Mouse (Mus musculus): Measurements from ENCODE around the gene Nkpd1. TPM values are rescaled to one million over a fixed set of nuclear protein-coding genes. Genes with fewer than 3 reads are reported as not detected.

Nkpd1 gene
- 0.23 TPM in 1 of 2 replicates, not detected in the other for polyA plus RNA-seq (2016; fragmentation: Nextera tagmentation; extraction: Ambion mirVana)

DNA sequence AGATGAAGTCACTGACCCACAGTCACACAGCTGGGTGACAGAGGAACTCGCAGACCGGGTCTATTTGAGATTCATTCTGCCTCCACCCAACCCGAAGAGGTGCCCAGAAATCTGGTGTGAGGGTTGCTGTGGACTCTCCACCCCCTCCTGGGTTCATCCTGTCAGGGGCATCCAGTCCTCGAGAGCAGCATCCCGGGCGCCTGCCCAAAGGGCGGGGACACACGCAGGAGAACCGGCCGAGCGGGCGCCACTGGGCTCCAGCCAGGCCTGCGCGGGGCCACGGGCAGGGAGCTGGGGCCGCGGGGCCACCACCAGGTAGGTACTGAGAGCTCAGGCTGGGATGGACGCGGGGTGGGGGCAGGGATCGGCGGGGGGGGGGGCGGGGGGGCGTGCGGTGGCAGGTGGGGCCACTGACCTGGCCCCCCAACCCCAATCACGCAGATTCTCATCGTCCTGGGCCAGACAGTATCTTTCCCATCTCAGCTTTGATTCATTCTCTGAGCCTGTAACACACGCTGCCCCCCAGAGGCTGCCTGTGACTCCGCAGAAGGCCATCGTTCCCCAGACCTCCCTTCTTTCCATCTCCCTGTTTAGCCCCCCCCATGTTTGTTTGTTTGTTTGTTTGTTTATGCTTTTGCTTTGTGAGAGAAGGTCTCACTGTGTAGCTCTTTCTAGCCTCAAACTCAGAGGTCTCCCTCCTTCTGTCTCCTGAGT, at the start of gene Nkpd1:
Gene Nkpd1 (plus strand): TSS at position 187 of the 714 bp plus-strand sequence.
- peaks cover 75% of the 10 kb centered on the region for H3K27me3 ChIP-seq
- no peak within 1 kb of the TSS for H3K27ac ChIP-seq
- H3K9me3 ChIP-seq (replicated peaks) = no peaks in the 10 kb centered on the region
- peak within 1 kb of the TSS; percentile 65 for H3K9ac ChIP-seq
- peak within 1 kb of the TSS; percentile 59 for H3K4me2 ChIP-seq (replicated peaks)
- peaks cover 15% of the 10 kb centered on the region for H3K4me1 ChIP-seq
- WGBS = 5% methylated on average over 22 of the region's 29 CpGs
- H3K36me3 ChIP-seq = no peaks in the 10 kb centered on the region
- no peak for ATAC-seq (ENCODE audit: low FRiP score)
- peak within 1 kb of the TSS; percentile 19 for H3K4me3 ChIP-seq

DNA sequence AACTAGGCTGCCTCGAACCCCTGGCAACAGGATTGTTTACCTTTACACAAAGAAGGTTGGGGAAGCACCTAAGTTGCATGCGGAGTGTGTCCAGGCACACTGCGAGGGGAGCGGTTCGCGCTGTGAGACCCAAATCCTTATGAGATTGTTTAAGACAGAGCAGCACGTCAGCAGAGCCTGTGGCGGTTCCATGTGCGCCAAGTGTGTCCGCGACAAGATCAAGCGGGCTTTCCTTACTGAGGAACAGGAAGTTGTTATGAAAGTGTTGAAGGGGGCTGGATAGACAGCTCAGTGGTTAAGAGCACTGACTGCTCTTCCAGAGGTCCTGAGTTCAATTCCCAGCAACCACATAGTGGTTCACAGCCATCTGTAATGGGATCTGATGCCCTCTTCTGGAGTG, 49.4 kb upstream of the Nkpd1 start:
- H3K27ac ChIP-seq = no peak overlapping the region
- peaks cover 88% of the 10 kb centered on the region for H3K27me3 ChIP-seq
- no peak for ATAC-seq (ENCODE audit: low FRiP score)
- no peak overlapping the region for H3K9ac ChIP-seq
- 61% methylated on average over 12 of the region's 12 CpGs for WGBS
- H3K36me3 ChIP-seq = no peaks in the 10 kb centered on the region
- no peaks in the 10 kb centered on the region for H3K9me3 ChIP-seq (replicated peaks)
- no peak overlapping the region for H3K4me2 ChIP-seq (replicated peaks)
- no peak overlapping the region for H3K4me3 ChIP-seq
- H3K4me1 ChIP-seq = peaks cover 9% of the 10 kb centered on the region

DNA sequence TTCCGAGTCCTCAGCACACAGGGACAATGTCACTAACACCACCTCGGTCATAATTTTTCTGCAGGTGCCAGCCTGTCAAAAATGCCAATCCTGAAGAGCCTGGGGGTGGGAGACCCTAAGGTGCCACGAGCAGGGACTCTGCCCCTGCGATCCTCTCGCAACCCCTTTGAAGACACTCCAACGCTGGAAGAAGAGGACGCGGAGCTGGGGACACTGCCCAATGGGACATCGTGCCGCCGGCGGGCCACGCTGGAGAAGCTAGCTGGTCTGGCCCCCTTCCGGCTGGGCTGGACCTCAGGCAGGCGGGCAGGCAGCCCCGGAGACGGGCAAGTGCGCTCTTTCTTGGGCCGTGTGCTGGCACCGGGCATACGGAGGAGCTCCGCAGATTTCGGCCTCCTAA, 48.2 kb upstream of the Nkpd1 start:
- no peak for ATAC-seq (ENCODE audit: low FRiP score)
- H3K27ac ChIP-seq = no peak overlapping the region
- H3K36me3 ChIP-seq = no peaks in the 10 kb centered on the region
- peaks cover 10% of the 10 kb centered on the region for H3K4me1 ChIP-seq
- WGBS = 19% methylated on average over 22 of the region's 23 CpGs
- H3K9me3 ChIP-seq (replicated peaks) = no peaks in the 10 kb centered on the region
- H3K4me3 ChIP-seq = no peak overlapping the region
- no peak overlapping the region for H3K4me2 ChIP-seq (replicated peaks)
- peaks cover 93% of the 10 kb centered on the region for H3K27me3 ChIP-seq
- no peak overlapping the region for H3K9ac ChIP-seq

DNA sequence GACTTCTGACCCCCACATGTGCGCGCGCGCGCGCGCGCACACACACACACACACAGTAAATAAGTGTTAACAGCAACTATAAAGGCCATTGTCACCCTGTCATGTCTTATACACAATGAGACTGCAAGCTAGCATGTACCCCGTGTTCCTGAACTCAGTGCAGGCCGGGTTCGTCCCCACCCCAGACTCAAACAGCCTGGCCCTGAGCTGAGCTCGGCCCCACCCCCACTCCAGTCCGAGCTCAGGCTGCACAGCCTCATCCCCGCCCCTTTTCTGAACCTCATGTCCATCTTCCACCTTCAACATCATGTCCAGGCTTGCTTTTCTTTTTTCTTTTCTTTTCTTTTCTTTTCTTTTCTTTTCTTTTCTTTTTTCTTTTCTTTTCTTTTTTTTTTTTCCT, 47.3 kb upstream of the Nkpd1 start:
- no peak overlapping the region for H3K9ac ChIP-seq
- H3K9me3 ChIP-seq (replicated peaks) = no peaks in the 10 kb centered on the region
- no peak overlapping the region for H3K27ac ChIP-seq
- ATAC-seq (ENCODE audit: low FRiP score) = no peak
- 7% methylated on average over 14 of the region's 14 CpGs for WGBS
- H3K4me2 ChIP-seq (replicated peaks) = no peak overlapping the region
- no peaks in the 10 kb centered on the region for H3K36me3 ChIP-seq
- peaks cover 91% of the 10 kb centered on the region for H3K27me3 ChIP-seq
- H3K4me1 ChIP-seq = peaks cover 5% of the 10 kb centered on the region; the same call in 1 of the 2 replicates
- H3K4me3 ChIP-seq = no peak overlapping the region

DNA sequence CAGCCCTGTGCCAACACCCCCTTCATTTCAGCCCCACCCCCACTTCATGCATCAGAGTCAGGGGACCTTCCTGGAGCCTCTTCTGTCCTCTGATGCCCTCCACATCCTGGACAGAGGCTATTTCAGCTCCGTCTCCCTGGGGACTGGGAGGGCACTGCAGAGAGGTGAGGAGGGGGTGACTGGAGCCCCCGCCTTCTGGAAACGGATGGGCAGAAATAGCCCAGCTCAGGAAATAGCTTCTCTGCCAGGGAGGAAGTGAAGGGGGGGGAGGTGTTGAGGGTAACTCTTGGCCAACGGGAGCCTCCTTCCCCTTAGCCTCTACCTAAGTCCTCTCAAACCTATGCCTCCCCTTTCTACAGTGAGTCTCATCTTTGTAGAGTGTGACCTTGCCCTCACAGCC, 45.2 kb upstream of the Nkpd1 start:
- no peaks in the 10 kb centered on the region for H3K9me3 ChIP-seq (replicated peaks)
- no peak overlapping the region for H3K4me3 ChIP-seq
- H3K4me2 ChIP-seq (replicated peaks) = no peak overlapping the region
- H3K36me3 ChIP-seq = no peaks in the 10 kb centered on the region
- no peak overlapping the region for H3K9ac ChIP-seq
- no peak overlapping the region for H3K27ac ChIP-seq
- no peak for ATAC-seq (ENCODE audit: low FRiP score)
- 45% methylated on average over 4 of the region's 4 CpGs for WGBS
- H3K4me1 ChIP-seq = peaks cover 5% of the 10 kb centered on the region; the same call in 1 of the 2 replicates
- peaks cover 86% of the 10 kb centered on the region for H3K27me3 ChIP-seq

DNA sequence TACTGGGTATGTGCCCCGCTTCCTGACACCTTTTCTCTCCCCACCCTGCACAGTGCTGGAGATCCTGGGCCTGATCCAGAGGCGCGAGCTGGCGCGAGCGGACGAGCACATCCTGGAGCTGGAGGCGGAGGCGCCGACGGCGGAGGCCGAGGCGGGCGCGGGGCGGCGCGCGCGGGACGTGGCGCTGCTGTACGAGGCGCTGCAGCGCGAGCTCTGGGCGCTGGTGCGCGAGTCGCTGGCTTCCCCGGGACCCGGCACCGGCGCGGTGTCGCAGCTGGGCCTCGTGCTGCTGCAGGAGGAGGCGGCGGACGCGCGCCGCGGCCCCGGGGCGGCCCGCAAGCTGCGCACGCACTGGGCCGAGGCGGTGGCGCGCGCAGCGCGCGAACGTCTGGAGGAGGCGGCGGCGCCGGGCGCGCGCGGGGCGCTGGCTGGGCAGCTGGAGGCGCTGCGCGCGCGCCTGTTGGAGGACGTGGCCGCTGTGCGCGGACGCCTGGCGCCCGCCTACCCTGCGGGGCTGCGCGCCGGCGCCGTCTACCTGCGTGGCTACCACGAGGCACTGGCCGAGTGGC, 43.7 kb upstream of the Nkpd1 start:
- Histone ChIP-seq H3K4me1 (peaks cover 5% of the 10 kb centered on the region; the same call in 1 of the 2 replicates), H3K4me3 (peak overlapping the region; percentile 48), H3K4me2 (replicated peaks) (peak overlapping the region; percentile 75), H3K27me3 (peaks cover 82% of the 10 kb centered on the region), H3K36me3 (no peaks in the 10 kb centered on the region), H3K9ac (peak overlapping the region; percentile 71), H3K27ac (no peak overlapping the region), H3K9me3 (replicated peaks) (no peaks in the 10 kb centered on the region)
- WGBS = under 1% methylated on average over 70 of the region's 89 CpGs
- peak; percentile 89 for ATAC-seq (ENCODE audit: low FRiP score)

DNA sequence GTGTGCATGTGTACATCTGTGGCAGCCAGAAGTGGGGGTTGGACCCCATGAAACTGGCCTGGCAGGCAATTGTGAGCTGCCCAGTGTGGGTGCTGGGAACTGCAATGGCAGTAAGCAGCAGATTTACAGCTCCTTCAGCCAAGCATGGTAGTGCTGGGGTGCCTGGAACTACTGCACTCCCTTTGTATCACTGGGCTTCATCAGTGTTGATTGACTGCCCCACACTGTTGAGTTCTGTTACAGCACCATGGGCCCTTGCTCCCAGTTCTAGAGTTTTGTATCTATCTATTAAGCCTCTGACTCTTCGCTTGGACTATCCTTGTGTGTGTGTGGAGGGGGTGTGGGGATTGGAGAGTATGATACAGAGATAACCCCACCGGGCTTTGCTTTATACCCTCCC, 40.6 kb upstream of the Nkpd1 start:
- peaks cover 60% of the 10 kb centered on the region for H3K27me3 ChIP-seq
- no peaks in the 10 kb centered on the region for H3K36me3 ChIP-seq
- H3K4me2 ChIP-seq (replicated peaks) = no peak overlapping the region
- no peaks in the 10 kb centered on the region for H3K9me3 ChIP-seq (replicated peaks)
- WGBS = 82% methylated on average over 2 of the region's 2 CpGs
- H3K4me3 ChIP-seq = no peak overlapping the region
- no peak overlapping the region for H3K27ac ChIP-seq
- no peak for ATAC-seq (ENCODE audit: low FRiP score)
- no peak overlapping the region for H3K9ac ChIP-seq
- H3K4me1 ChIP-seq = 0 out of 2 replicates have a peak, but pooled peaks cover 2% of the 10 kb centered on the region

DNA sequence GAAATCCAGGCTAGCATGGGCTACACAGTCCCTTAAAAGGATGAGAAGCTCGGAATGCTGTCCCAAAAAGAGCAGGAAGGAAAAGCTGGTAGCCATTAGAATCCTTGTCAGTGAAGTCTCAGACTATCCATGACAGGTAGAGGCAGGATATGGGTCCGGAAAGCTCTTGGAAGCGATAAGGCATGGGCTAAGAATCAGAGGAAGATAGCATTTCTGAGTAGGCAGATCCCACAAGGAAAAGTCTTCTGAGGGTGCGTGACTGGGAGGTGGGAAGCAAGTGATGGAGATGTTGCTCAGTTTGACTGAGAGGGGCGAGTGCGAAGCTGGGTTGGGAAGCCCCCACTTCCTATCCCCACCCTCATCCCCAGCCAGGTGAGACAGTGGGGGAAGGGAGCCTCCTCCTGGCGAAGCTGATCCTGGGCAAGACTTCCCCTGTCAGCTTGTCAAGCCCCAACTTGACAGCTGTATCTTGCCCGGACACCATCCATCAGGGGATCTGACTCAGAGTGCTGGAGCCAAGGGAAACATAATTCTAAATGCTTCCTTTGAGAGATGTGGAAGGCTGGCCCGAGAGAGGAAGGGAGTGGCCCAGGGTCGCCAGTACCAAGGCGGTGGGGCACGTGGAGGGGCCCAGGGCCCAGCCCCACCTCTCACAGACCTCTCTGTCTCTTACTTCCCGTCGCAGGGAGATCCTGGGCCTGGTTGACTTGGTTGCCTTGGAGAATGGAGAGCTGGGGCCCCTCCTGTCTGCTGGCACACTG, 39.8 kb upstream of the Nkpd1 start:
- 0 out of 2 replicates have a peak, but pooled peaks cover 2% of the 10 kb centered on the region for H3K4me1 ChIP-seq
- no peak overlapping the region for H3K4me2 ChIP-seq (replicated peaks)
- H3K4me3 ChIP-seq = no peak overlapping the region
- H3K36me3 ChIP-seq = no peaks in the 10 kb centered on the region
- no peak overlapping the region for H3K27ac ChIP-seq
- WGBS = 23% methylated on average over 14 of the region's 14 CpGs
- H3K9ac ChIP-seq = no peak overlapping the region
- H3K9me3 ChIP-seq (replicated peaks) = no peaks in the 10 kb centered on the region
- peaks cover 53% of the 10 kb centered on the region for H3K27me3 ChIP-seq
- no peak for ATAC-seq (ENCODE audit: low FRiP score)

DNA sequence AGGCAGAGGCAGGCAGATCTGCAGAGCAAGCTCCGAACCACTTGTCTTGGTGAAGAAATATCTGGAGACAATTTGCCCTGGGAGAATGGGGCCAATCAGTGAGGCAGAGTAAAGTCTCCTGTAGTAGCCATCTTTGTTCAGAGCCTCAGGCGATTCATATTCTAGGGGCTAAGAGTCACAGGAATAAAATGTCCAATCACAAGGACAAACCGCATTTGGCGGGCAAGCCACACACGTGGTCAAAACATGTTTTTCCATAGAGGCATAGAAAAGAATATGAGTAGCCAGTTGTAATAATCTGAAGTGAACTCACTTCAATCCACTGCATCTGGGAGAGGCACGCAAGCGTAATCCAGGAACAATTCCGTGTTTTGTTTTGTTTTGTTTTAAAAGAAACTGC, 34.4 kb upstream of the Nkpd1 start:
- no peak overlapping the region for H3K27ac ChIP-seq
- H3K27me3 ChIP-seq = peaks cover 34% of the 10 kb centered on the region
- H3K4me1 ChIP-seq = no peaks in the 10 kb centered on the region
- no peak for ATAC-seq (ENCODE audit: low FRiP score)
- no peaks in the 10 kb centered on the region for H3K36me3 ChIP-seq
- H3K9ac ChIP-seq = no peak overlapping the region
- H3K4me2 ChIP-seq (replicated peaks) = no peak overlapping the region
- H3K9me3 ChIP-seq (replicated peaks) = no peaks in the 10 kb centered on the region
- 83% methylated on average over 8 of the region's 8 CpGs for WGBS
- no peak overlapping the region for H3K4me3 ChIP-seq

DNA sequence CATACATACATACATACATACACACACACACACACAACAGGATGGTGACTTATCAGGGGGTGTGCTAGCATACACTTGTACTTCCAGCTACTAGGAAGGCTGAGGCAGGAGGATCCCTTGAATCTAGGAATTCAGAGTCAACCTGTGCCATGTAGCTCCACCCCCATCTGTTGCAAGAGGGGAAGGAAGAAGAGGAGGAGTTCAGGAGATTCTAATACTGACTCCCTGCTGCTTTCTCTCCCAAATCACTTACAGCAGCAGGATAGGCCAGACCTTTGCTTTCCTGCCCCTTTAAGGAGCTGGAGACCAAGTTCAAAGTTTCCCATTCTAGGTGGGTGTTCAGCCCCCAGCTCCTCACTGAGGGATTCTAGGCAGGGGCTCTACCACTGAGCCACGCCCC, 32.1 kb upstream of the Nkpd1 start:
- no peak overlapping the region for H3K9ac ChIP-seq
- H3K4me3 ChIP-seq = no peak overlapping the region
- no peak overlapping the region for H3K4me2 ChIP-seq (replicated peaks)
- WGBS = 100% methylated on average over 1 of the region's 1 CpGs
- H3K36me3 ChIP-seq = no peaks in the 10 kb centered on the region
- no peak for ATAC-seq (ENCODE audit: low FRiP score)
- H3K4me1 ChIP-seq = peaks cover 6% of the 10 kb centered on the region; the same call in 1 of the 2 replicates
- no peak overlapping the region for H3K27ac ChIP-seq
- H3K9me3 ChIP-seq (replicated peaks) = no peaks in the 10 kb centered on the region
- peaks cover 50% of the 10 kb centered on the region for H3K27me3 ChIP-seq

DNA sequence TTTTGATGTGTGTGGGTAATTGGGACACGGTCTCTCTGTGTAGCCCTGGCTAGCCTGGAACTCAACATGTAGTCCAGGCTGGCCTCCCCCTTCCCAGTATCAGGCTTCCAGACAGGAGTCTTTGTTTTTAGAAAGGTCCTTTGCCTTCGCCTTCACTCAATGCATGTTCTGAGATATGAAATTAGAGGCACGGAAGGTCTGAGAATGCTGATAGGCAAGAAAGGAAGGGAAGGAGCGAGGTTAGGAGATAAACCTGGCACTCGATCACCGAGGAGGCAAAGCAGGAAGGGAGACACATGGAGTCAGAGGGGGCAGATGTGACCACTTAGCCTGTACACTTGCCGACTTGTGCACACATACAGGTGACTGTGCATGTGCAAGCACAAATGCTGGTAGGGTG, 31.1 kb upstream of the Nkpd1 start:
- no peak overlapping the region for H3K4me3 ChIP-seq
- H3K27me3 ChIP-seq = peaks cover 58% of the 10 kb centered on the region
- H3K27ac ChIP-seq = no peak overlapping the region
- H3K9me3 ChIP-seq (replicated peaks) = no peaks in the 10 kb centered on the region
- H3K4me2 ChIP-seq (replicated peaks) = no peak overlapping the region
- ATAC-seq (ENCODE audit: low FRiP score) = no peak
- peaks cover 7% of the 10 kb centered on the region; the same call in 1 of the 2 replicates for H3K4me1 ChIP-seq
- H3K36me3 ChIP-seq = no peaks in the 10 kb centered on the region
- 88% methylated on average over 7 of the region's 7 CpGs for WGBS
- H3K9ac ChIP-seq = no peak overlapping the region

DNA sequence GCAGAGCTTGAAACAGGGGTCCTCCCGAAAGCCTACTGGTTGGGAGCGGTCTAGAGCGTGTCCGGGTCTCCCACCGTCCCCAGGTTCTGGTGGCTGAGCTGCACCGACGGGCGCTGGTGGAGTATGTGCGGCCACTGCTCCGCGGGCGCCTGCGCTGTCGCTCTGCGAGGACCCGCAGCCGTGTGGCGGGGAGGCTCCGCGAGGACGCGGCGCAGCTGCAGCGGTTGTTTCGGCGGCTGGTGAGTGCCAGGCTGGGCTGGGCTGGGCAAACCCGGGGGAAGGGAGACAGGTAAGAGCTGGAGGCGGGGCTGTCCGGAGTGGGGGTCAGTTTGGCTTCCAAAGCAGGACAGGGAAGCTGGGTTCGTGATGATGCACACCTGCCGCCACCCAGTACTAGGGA, 28.1 kb upstream of the Nkpd1 start:
- ATAC-seq (ENCODE audit: low FRiP score) = peak; percentile 40; the same call in 1 of the 2 replicates
- Histone ChIP-seq H3K4me3 (peak overlapping the region; percentile 31), H3K27me3 (peaks cover 74% of the 10 kb centered on the region), H3K9ac (peak overlapping the region; percentile 39; the same call in 1 of the 2 replicates), H3K4me2 (replicated peaks) (peak overlapping the region; percentile 45), H3K36me3 (no peaks in the 10 kb centered on the region), H3K9me3 (replicated peaks) (no peaks in the 10 kb centered on the region), H3K27ac (no peak overlapping the region), H3K4me1 (peaks cover 12% of the 10 kb centered on the region; the same call in 1 of the 2 replicates)
- WGBS = 2% methylated on average over 31 of the region's 31 CpGs

Data from hindbrain, embryonic 12.5 days (tissue).